Mouse (Mus musculus) kidney, postnatal 10 days (tissue): ENCODE data around the gene Kmt2b.

Experiments used
- DNase-seq: peaks from one replicate; pipeline ENCODE4 v3.0.0; 2021; ENCODE audit warnings: mixed read lengths

Kmt2b gene

DNA sequence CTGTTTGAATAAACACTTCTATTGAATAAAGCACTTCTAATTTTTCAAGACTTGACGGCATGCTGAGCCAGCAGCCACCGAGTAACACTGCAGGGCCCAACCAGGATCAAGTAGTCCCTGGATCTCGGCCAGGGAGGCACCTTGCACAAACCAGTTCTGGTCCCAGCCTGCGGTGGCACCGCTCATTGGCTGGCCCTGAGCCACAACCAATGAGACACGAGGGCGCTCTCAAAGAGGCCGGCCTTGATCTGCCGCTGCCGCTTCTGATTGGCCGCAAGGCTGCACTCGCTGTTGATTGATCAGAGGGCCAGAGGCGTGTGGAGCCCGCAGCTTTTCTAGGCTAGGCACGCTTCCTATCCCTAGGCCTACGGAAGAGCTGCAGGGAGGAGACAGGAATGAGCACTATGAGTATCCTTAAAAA lies 11.4 kb upstream of the Kmt2b start:
- DNase-seq, result peak; percentile 96

DNA sequence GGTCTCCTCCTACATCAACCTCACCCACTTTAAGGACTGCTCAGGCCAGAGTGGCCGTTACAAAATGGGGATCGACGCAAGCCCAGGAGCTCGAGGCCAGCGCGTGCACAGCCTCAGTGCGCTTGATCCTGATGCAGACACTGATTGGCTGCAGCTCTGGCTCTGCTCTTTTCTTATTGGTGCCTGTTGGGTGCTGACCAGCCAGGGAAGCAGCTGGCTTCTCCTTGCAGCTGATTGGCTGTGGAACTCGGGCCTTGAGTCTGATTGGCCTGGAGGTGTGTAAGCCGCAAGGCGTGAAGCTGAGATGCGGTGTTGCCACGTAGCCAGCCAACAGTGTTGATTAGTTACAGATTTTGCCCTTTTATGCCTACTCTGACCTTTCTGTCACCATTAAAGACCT lies 10.3 kb upstream of the Kmt2b start, which contains the start of gene Zbtb32:
Gene Zbtb32, minus strand, starts transcription at position 124 of the 400 bp plus-strand sequence.
- DNase-seq, result peak; percentile 4

DNA sequence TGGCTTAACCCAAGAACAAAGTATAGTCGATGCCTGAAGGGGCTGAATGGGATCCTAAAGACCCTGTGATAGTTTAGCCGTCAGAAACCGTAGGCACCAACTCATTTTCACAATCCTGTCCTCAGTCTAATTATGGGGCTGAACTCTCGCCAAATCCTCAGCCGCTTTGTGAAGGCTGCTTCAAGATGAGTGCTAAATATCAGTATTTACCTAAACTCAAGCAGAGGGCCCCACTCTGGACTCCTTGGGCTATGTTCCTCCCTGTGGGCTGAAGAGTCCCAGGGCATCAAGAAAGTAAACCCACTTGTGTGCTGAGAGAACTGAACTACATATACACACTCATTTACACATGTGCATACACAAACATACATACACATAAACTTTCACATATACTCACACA lies 8.3 kb upstream of the Kmt2b start:
- no peak for DNase-seq

DNA sequence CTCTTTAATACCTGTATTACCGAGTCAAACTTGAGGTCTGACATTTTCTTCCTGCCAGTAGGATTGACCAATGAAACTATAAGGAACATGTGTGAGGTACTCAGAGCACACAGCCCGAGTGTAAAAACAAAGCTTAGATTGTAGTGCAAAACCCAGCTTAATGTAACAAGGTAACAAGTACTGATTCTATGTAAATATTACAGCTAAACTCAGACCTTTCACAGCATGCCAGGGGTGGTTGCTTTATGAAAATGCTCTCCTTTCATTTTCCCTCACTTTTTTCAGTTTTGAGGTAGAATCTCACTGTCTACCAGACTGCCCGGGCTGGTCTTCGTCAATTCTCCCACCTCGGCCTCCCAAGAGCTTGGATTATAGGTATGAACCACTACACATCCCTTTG lies 7.6 kb upstream of the Kmt2b start:
- DNase-seq, result no peak

DNA sequence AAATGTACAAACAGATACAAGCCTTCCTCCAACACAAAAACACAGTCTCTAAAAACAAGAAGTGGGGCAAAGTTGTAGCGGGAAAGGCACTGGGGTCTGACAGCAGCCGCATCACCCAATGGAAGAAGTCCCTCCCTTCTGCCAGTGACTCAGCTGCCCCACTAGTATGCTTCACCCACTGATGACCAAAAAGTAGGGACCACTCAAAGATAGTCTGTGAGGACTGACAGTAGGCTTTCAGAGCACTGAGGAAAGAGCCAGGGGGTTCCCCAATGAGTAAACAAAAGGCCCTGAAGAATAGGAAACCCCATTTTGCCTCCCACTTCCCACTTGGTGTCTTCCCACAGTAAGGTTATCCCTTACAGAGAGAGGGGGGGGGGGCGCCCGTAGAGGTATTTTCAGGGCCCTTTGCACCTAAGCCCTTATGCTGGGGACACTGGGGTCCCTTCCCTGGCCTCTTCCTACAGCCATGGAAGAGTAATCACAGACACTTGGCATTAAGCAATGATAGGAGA lies 6.0 kb upstream of the Kmt2b start:
- no peak for DNase-seq

DNA sequence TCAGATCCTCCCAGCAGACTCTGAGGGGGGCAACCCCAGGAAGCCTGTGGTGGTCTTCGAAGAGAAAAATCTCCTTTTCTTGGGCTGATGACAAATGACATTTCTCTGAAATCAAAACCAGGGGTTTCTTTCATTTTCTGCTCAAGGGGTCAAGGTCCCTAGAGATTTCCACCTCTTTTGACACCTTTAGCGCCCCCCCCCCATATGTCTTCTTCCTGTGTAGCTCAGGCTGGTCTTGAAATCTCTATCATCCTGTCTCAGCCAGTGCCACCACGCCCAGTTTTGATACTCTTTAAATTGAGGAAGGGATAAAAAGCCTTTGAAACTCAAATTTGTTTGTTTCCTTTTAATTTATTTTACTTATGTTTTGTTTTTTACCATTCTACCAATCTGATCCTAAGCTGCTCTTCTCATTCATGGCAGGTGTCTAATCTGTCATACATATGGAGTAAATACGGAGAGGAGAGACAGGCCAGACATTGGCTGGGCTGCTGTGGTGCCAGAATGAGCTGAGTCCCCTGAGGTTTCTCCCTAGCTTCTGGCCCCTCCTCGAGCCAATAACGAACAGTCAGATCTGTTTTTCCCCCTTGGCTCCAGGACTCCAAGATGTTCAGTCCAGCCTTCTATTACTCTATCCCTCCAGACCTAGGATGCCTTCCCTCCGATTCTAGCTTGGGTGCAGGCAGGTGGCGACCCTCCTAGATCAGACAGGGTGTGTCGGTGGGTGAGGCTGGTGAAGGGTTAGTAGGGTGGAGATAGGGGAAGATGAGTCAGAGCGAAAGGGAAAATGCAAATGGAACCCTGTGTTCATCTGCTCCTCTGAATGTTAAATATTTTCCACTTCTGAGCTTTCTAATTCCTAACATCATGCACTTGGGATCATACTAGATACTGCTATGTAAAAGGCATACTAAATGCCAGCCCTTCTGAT lies 5.3 kb upstream of the Kmt2b start:
- no peak for DNase-seq

DNA sequence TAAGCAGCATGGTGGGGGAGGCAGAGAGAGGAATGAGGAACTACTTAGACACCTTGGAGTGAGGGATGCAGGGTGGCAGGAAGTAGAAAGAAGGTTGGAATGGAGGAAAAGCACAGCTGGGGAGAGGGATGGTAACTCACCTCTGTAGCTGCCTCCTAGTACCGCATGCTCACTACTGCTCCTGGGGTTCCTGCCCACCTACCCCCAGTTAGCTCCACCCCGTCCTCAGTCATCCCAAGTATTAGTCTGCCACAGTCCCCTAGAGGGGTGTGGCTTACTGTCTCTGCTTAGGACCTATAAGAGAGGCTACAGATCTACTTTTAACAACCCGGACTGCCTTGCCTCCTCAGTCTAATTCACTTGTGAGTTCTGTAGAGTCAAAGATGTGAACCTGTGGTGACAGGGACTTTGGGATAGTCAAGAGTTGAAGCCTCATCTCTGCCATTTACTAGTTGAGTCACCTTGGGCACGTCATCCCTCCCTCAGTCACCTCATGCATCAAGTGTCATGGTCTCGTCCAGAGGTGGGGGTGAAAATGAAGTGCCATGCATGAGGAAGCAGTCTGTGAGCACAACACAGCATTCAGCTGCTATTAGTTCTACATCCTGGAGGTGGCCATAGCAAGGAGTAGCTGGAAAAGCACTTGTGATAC lies 4.4 kb upstream of the Kmt2b start:
- no peak for DNase-seq

DNA sequence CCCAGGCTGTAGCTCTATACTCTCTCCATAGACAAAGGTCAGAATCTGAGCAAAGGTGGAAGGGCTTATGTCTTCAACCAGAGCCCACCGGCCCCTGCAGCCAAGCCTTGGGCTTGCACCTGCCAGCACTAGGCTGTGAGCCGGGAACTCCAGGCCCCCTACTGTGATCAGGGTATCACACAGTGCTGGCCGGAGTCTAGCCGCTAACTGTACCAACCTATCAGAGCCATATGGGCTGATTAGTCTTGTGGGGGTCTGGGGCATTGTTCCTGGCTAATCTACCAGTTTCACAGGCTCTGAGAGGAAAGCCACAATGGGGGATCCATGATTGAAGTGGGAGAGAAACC lies 3.1 kb upstream of the Kmt2b start:
- DNase-seq, result no peak

DNA sequence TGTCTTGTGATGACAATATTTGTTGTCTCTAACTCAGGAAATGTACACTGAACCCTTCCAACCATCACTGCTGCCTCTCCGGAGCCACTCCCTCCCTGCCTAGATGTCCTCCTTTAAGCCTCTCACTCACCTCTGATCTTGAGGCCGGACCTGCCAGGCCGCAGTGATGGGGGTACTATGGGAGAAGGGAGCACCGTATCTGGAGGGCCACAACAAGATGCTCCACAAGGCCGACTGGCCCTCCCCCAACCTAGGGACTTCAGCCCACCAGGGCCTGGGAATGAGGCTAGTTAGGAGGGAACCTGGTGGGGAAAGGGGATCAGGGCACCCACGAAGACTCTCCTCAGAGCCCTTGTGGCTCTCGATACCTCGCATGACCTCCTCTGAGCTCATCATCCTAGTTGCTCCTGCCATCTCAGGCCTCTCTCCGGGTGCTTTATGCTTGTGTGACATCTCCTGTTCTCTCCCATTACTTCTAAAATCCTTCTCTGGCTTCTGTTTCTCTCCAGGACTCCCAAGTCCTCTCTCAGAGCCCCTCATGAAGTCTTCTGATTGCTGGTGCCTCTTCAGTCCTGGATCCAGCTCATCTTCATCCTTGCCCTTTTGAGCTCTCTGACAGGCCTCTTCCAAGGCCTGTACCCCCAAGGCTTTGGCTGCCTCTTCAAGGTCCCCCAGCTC lies 2.5 kb upstream of the Kmt2b start:
- no peak for DNase-seq

DNA sequence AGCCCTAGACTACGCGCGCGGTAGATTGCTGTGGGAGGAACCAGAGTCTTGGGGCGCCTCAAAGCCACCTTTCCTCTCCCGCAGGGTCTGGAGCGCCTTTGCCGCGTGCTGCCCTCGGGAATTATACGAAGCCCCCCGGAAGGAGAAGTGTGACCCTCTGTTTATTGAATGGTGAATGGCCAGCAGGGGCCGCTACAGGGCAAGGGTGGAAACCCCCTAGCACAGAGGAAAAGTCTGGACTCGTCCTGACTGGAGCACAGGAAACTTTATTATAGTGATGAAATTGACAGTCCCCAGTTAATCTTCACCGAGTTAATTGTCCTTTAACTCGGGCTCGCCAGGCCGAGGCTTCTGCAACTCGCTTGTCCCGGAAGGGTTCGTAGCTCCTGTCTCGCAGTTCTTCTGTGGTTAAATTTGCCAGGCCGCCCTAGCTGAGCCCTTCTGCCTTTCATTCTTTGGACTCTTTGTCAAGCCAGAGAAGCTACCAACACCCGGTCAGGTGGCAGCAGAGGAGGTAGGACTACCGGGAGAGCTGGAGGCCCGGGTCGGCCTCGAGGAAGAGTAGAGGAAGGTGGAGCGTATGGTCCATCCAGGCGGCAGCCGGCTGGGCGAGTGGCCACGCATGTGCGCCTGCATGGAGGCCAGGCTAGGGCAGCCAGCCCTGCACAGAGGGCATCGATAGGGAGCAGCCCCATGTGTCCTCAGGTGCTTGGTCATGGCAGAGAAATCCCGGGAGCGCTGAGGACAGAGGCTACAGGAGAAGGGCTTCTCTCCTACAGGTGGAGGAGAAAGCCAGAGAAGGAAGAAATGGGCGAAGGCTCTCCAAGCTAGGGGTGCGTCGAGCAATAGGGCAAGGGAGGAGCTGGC lies 1.1 kb upstream of the Kmt2b start:
- DNase-seq, result peak; percentile 94

DNA sequence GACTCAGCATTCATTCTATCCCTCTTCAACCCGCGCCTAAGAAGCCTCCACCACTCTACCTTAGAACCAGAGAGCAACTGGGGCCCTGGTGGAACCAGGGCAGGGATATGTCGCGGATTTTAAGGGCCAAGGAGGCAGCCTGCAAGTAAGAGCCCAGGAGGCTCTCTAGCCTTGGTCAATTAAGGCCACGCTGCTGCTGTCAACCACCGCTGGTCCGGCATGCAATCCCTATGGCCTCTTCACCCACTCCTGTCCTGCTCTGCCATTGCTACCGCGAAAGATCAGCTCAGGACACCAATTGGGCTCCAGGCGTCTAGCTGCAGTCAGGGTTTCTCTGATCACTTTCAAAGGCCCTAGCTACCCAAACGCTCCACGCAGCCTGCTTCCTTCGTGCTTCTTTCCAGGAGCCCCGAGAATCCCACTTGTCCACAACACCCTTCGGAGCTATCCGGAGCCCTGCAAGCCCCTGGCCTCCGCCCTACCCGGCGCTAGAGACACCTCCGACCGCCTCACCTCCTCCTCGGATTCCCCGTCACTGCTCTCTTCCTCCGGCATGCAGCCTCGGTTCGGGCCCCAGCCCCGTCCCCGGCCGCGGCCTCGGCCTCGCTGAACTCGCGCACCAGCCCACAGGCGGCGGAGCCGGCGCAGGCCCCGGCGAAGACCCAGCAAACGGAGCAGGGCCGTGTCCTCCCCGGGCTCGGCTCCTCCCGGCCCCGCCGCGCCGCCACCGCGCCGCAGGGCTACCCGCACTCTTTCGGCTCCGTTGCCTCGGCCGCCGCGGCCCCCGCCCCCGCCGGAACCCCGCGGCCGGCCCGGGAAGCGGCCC lies 471 bp downstream of the Kmt2b start:
- peak; percentile 65 for DNase-seq

DNA sequence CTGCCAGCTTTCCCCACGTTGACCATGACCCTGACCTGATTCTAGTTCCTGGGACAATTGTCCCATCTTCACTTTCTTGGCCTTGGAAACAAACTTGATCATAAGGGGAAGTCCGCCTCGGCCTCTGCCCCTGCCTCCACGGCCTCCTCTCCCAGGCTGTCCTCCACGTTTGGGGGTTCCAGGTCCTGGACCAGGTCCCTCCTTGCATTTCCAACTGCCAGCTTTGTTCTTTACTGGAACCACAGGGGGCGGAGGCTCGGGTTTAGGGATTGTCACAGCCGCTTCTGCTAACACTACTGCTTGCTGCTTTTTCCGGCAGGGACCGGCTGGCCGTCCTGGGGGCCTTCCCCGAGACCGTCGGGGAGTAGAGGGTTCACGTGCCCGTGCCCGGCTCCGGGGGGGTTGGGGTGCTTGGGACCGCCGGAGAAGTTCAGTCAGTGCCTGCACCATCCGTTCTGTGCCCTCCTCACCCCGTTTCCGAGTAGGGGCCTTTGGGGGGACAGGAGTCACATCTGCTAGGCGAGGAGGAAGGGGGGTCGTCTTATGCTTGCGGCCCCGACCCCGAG lies 2.0 kb downstream of the Kmt2b start:
- no peak for DNase-seq

DNA sequence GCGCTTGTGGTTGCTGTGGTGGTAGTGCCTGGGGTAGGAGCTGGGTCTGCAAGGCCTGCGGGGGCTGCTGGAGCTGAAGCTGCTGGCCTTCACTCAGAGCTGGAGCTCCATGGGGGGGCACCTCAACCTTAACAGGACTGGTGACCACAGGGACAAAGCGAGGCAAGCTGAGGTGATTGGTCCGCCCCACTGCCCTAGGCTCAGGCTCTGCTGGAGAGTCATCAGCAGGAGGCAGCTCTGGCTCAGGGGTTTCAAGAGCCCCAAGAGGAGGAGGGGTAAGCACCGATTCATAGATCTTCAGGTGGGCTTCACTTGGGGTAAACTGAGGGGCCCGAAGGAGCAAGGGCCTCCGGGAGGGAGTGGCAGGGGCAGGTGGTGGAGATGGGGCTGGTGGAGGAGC lies 3.4 kb downstream of the Kmt2b start:
- DNase-seq, result no peak

DNA sequence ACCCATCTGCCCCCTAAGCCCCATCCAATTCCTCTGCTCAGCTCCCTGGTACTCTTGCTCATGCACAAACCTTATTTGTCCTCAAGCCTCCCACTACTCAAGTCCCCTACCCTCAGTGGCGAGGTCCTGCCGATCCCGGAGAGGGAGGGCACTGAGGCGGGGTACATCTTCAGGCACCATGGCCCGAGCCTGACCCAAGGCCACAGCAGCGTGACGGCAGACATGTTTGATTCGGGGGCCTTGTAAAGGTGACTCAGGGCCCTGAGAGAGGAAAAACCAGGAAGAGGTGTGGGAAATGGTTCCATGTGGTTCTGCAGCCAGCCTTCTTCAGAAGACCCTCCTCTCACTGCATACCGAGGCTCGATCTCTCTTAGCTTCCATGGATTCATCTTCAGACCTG lies 4.2 kb downstream of the Kmt2b start:
- DNase-seq, result no peak

DNA sequence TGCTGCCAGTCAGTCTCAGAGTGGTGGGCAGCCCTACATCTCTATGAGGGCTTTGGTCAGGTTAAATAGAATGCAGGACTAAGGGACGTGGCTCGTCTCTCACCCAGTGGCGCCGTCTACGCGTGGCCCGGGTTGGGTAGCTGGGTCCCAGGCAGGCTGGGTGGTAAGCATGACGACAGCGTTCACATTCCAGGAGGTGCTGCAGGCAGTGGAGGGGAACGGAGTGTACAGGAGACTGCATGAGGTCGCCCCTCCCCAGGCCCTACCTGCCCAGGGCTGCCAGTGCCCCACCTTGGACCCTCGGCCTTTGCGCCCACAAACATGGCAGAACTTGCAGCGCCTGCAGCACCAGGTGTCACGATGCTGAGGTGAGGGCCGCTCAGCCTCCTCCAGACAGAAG lies 7.0 kb downstream of the Kmt2b start:
- DNase-seq, result no peak

DNA sequence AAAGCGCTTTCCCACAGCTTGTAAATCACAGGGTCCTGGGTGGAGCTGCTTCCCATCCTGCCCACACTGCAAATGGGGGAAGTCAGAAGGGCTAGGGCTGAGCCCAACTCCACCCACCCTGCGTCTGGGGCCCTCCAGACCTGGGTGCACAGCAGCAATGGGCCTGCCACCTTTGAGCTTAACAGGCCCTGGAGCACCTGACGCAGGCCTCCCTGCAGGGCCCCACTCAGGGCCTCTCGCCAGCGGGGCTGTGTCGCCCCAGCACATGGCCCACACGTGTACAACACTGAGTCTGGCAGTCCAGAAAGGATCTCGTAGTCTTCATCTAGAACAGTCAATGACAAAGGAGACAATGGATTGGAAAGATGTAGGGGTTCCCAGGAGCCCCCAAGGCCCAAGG lies 8.6 kb downstream of the Kmt2b start:
- DNase-seq, result no peak

DNA sequence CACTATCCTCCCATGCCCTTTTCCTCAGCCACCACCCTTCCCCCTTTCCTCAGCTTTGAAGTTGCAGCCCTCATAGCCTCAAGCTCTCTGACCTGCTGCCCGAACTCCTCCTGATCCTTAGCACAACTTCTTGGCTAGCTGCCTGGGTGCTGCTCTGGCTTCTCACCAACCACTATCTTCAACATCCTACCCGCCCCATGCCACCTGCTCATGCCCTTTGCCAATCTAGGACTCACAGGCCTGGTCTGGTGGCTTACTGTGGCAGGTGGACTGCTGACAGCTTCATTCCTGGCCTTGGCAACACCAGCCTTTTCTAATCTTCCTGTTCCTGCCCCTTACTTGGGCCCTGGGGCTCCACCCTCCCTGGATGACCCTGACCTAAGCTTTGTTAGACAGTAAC lies 15.6 kb downstream of the Kmt2b start:
- DNase-seq, result peak; percentile 61

DNA sequence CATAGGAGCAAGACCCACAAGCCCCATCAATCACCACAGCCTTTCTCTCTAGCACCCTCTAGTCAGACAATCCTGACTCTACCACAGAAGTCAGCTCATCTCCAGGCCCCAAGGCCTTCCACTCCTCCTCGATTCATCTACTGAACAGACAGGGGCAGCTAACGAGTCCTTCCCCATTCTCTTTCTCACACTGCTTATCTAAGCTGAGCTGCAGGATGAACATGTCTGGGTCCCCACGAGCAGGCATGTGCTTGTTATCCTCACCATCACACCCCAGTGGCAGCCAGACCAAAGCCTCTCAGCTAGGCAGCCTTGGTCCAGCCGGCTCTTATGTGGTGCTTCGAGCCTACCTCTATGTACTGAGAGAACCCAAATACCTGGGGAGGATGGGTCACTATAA lies 16.1 kb downstream of the Kmt2b start:
- no peak for DNase-seq

DNA sequence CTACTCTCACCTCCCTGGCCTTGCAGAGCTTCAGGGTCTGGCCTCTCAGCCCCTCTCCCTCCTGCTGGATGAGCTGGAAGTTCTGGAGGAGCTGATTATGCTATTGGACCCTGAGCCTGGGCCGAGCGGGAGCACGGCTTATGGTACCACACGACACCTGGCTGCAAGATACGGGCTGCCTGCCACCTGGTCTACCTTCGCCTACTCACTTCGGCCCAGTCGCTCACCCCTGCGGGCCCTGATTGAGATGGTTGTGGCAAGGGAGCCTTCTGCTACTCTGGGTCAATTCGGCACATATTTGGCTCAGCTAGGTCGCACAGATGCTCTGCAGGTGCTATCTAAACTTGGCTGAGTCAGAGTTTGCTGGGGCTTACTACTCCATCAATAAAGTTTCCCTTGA lies 21.0 kb downstream of the Kmt2b start:
- DNase-seq, result no peak

DNA sequence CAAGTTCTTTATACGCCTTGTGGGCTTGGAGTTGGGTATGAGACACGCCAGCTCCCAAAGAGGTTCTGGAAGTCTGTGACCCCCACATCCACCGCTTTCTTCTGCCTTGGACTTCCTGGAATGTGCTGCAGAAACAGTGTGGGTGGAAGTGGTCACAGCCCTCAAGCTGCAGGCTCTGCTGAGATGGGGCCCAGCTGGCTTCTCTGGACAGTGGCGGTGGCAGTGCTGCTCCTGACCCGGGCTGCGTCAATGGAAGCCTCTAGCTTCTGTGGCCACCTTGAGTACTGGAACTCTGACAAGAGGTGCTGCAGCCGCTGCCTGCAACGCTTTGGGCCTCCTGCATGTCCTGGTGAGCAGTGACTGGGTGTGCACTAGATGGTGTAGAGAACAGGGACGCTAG lies 22.5 kb downstream of the Kmt2b start:
- DNase-seq, result peak; percentile 65

DNA sequence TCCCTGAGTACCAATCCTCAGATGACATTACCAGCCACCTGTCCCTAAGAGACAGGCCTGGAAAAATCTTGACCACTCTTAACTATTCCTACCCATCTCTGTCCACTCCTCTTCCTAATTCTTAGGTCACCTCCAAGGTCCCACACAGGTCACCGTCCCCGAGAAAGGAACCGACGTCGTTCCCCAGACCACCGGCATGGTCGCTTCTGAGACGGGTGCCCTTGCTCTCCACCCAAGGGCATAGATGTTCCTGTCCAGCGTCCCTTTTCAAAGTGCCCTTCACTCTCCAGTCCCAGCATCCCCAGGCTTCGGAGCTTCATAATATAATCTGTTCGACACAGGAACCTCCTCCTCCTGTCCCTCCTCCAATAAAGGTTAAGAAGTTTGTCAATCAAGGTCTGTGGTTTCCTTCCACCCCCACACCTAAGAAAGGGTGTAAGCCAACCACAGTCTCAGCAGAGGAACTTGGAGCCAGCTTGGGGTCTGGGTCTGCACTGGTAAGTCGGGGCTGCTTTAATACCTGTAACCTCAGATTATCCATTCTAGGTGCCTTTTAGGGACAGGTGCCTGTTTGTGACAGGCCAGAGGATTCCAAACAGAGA lies 23.5 kb downstream of the Kmt2b start, which contains the start of gene Igflr1:
Gene Igflr1, plus strand, starts transcription at position 458 of the 602 bp plus-strand sequence.
- no peak for DNase-seq
